Mouse (Mus musculus) intestine, embryonic 16.5 days (tissue): ENCODE measurements around the gene Cdkn2b. TPM values are rescaled to one million over a fixed set of nuclear protein-coding genes. Genes with fewer than 3 reads are reported as not detected.

Experiments
- ATAC-seq: fragments of 200-750 bp; cut with Nextera tagmentation; 2 replicates; pipeline ENCODE4 v1.8.0; 2017; ENCODE audit warnings: moderate TSS enrichment, moderate library complexity
- H3K27ac ChIP-seq: fragments of 300-500 bp; sonication (generic); 2 replicates; pipeline ENCODE4 v1.5.1; 2014; ENCODE audit warnings: mild to moderate bottlenecking, low read length
- H3K27me3 ChIP-seq: fragments of 300-500 bp; sonication (generic); replicated peaks from 2 replicates; pipeline ENCODE4 v1.6.1; 2014; ENCODE audit warnings: low read length, control low read depth, mixed read lengths; ENCODE audit not compliant: control insufficient read depth, insufficient read depth
- H3K36me3 ChIP-seq: fragments of 300-500 bp; sonication (generic); 2 replicates; pipeline ENCODE4 v1.6.1; 2014; ENCODE audit warnings: low read length, control low read depth; ENCODE audit not compliant: control insufficient read depth, insufficient read depth
- H3K4me1 ChIP-seq: fragments of 300-500 bp; sonication (generic); 2 replicates; pipeline ENCODE4 v1.6.1; 2014; ENCODE audit warnings: low read length, control low read depth, mixed read lengths; ENCODE audit not compliant: control insufficient read depth, insufficient read depth
- H3K4me2 ChIP-seq: fragments of 300-500 bp; sonication (generic); 2 replicates; pipeline ENCODE4 v1.6.1; 2014; ENCODE audit warnings: low read depth, low read length, control low read depth
- H3K4me3 ChIP-seq: fragments of 300-500 bp; sonication (generic); 2 replicates; pipeline ENCODE4 v1.5.1; 2014; ENCODE audit warnings: mild to moderate bottlenecking, low read length
- H3K9ac ChIP-seq: fragments of 300-500 bp; sonication (generic); 2 replicates; pipeline ENCODE4 v1.6.1; 2014; ENCODE audit warnings: low read depth, low read length
- H3K9me3 ChIP-seq: fragments of 300-500 bp; sonication (generic); 2 replicates; pipeline ENCODE4 v1.6.1; 2016; ENCODE audit warnings: low read length, control low read depth; ENCODE audit not compliant: control insufficient read depth
- WGBS: fragments of 180-500 bp; shearing (Covaris S2); extraction: QIAGEN DNeasy Blood & Tissue Kit; methylation state at CpG from one replicate; pipeline ENCODE4 v1.1.7; 2014; 5-methylcytosine and 5-hydroxymethylcytosine counted together
- polyA plus RNA-seq: library from polyadenylated mRNA; unstranded; fragments of >200 nt; fragmentation: Nextera tagmentation; extraction: Ambion mirVana; gene quantifications from 2 replicates; pipeline ENCODE4 v1.2.1, GENCODE M21; 2015

The Cdkn2b gene
- polyA plus RNA-seq, 1 experiment from 2014 or later, result 26.0 TPM

- no peaks in the 10 kb centered on the region for H3K36me3 ChIP-seq
- ATAC-seq, result no peak
- H3K4me3 ChIP-seq, result no peak overlapping the region
- H3K27ac ChIP-seq, result no peak overlapping the region
- H3K9ac ChIP-seq, result no peak overlapping the region
- peaks cover 67% of the 10 kb centered on the region for H3K27me3 ChIP-seq
- H3K4me1 ChIP-seq, result 0 out of 2 replicates have a peak, but pooled peaks cover 5% of the 10 kb centered on the region
- WGBS, result 0% methylated on average over 2 of the region's 2 CpGs
- H3K4me2 ChIP-seq, result no peak overlapping the region
- H3K9me3 ChIP-seq, result no peaks in the 10 kb centered on the region
Measured at GRCm38 (mm10) chr4:89279641-89280040, 31.2 kb downstream of the Cdkn2b start.

- ATAC-seq, result no peak
- H3K9me3 ChIP-seq, result no peaks in the 10 kb centered on the region
- 8% methylated on average over 5 of the region's 5 CpGs for WGBS
- H3K36me3 ChIP-seq, result no peaks in the 10 kb centered on the region
- no peak overlapping the region for H3K4me3 ChIP-seq
- H3K9ac ChIP-seq, result no peak overlapping the region
- H3K27me3 ChIP-seq, result peaks cover 82% of the 10 kb centered on the region
- H3K4me1 ChIP-seq, result 0 out of 2 replicates have a peak, but pooled peaks cover 9% of the 10 kb centered on the region
- no peak overlapping the region for H3K27ac ChIP-seq
- no peak overlapping the region for H3K4me2 ChIP-seq
Measured at GRCm38 (mm10) chr4:89277381-89277940, 33.4 kb downstream of the Cdkn2b start.

- WGBS, result under 1% methylated on average over 37 of the region's 37 CpGs
- Histone ChIP-seq H3K9ac (no peak overlapping the region), H3K27me3 (peaks cover 81% of the 10 kb centered on the region), H3K9me3 (no peaks in the 10 kb centered on the region), H3K27ac (no peak overlapping the region), H3K36me3 (no peaks in the 10 kb centered on the region), H3K4me3 (no peak overlapping the region), H3K4me1 (0 out of 2 replicates have a peak, but pooled peaks cover 4% of the 10 kb centered on the region), H3K4me2 (no peak overlapping the region)
- no peak for ATAC-seq
Measured at GRCm38 (mm10) chr4:89276669-89277219, 34.1 kb downstream of the Cdkn2b start.

- no peaks in the 10 kb centered on the region for H3K9me3 ChIP-seq
- no peak overlapping the region for H3K4me2 ChIP-seq
- no peak overlapping the region for H3K9ac ChIP-seq
- no peak overlapping the region for H3K4me3 ChIP-seq
- H3K4me1 ChIP-seq, result 0 out of 2 replicates have a peak, but pooled peaks cover 4% of the 10 kb centered on the region
- ATAC-seq, result 0 out of 2 replicates have a peak, but pooled peaks have one; percentile 19
- peaks cover 80% of the 10 kb centered on the region for H3K27me3 ChIP-seq
- WGBS, result 2% methylated on average over 25 of the region's 25 CpGs
- no peaks in the 10 kb centered on the region for H3K36me3 ChIP-seq
- H3K27ac ChIP-seq, result no peak overlapping the region
Measured at GRCm38 (mm10) chr4:89275811-89276584, 34.8 kb downstream of the Cdkn2b start.

GRCm38 (mm10) chr4:89274829-89275548, 35.9 kb downstream of the Cdkn2b start:
- H3K27ac ChIP-seq, result no peak overlapping the region
- no peaks in the 10 kb centered on the region for H3K9me3 ChIP-seq
- H3K4me2 ChIP-seq, result no peak overlapping the region
- WGBS, result 2% methylated on average over 24 of the region's 24 CpGs
- H3K4me3 ChIP-seq, result no peak overlapping the region
- H3K36me3 ChIP-seq, result no peaks in the 10 kb centered on the region
- 0 out of 2 replicates have a peak, but pooled peaks cover 4% of the 10 kb centered on the region for H3K4me1 ChIP-seq
- peaks cover 81% of the 10 kb centered on the region for H3K27me3 ChIP-seq
- ATAC-seq, result no peak
- H3K9ac ChIP-seq, result no peak overlapping the region

- Histone ChIP-seq H3K4me3 (no peak overlapping the region), H3K36me3 (no peaks in the 10 kb centered on the region), H3K9me3 (no peaks in the 10 kb centered on the region), H3K4me1 (0 out of 2 replicates have a peak, but pooled peaks cover 4% of the 10 kb centered on the region), H3K9ac (no peak overlapping the region), H3K27ac (no peak overlapping the region), H3K4me2 (no peak overlapping the region), H3K27me3 (peaks cover 76% of the 10 kb centered on the region)
- WGBS, result 2% methylated on average over 14 of the region's 14 CpGs
- no peak for ATAC-seq
Measured at GRCm38 (mm10) chr4:89274006-89274405, 36.8 kb downstream of the Cdkn2b start.

- no peaks in the 10 kb centered on the region for H3K36me3 ChIP-seq
- 0% methylated on average over 9 of the region's 9 CpGs for WGBS
- no peak overlapping the region for H3K9ac ChIP-seq
- no peak overlapping the region for H3K4me2 ChIP-seq
- peaks cover 71% of the 10 kb centered on the region for H3K27me3 ChIP-seq
- 0 out of 2 replicates have a peak, but pooled peaks cover 4% of the 10 kb centered on the region for H3K4me1 ChIP-seq
- peak; percentile 51 for ATAC-seq
- H3K27ac ChIP-seq, result no peak overlapping the region
- no peaks in the 10 kb centered on the region for H3K9me3 ChIP-seq
- H3K4me3 ChIP-seq, result no peak overlapping the region
Measured at GRCm38 (mm10) chr4:89273585-89273984, 37.3 kb downstream of the Cdkn2b start.

- Histone ChIP-seq H3K27ac (no peak overlapping the region), H3K4me1 (0 out of 2 replicates have a peak, but pooled peaks cover 4% of the 10 kb centered on the region), H3K27me3 (peaks cover 68% of the 10 kb centered on the region), H3K9ac (no peak overlapping the region), H3K4me2 (no peak overlapping the region), H3K36me3 (no peaks in the 10 kb centered on the region), H3K9me3 (no peaks in the 10 kb centered on the region), H3K4me3 (no peak overlapping the region)
- ATAC-seq, result no peak; the same call in 1 of the 2 replicates
- under 1% methylated on average over 20 of the region's 20 CpGs for WGBS
Measured at GRCm38 (mm10) chr4:89272961-89273540, 37.8 kb downstream of the Cdkn2b start.
